Mouse (Mus musculus): ENCODE measurements around the gene Pkd2l1. TPM values are rescaled to one million over a fixed set of nuclear protein-coding genes. Genes with fewer than 3 reads are reported as not detected.

The Pkd2l1 gene
- polyA plus RNA-seq (2012; rRNA removed) (not detected in 2 replicates), polyA plus RNA-seq (2014; fragmentation: Nextera tagmentation; extraction: Ambion mirVana) (not detected in 2 replicates)

DNA sequence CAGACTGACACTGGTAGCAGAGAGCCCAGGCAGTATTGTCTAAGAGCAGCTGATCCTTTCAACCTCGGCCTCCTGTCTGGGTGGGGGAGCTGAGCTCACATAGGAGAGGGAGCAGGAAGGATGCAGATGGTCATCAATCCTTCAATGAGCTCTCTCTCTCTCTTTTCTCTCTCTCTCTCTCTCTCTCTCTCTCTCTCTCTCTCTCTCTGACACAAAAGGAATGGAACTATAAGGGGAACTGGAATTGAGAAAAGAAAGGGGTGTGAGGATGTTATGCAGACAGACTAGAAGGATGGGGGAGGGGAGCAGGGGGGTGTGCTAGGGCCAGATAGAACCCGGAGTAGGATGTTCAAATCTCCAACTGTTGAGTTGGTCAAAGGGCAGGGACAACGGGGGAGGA, at the start of gene Pkd2l1:
Gene Pkd2l1, minus strand, starts transcription at position 101 of the 400 bp plus-strand sequence.
- no peak within 1 kb of the TSS for H3K27ac ChIP-seq
- no peak within 1 kb of the TSS for H3K9ac ChIP-seq (replicated peaks)
- H3K4me1 ChIP-seq (replicated peaks; ENCODE audit: control insufficient read depth in 2 of 2, insufficient read depth in 2 of 2, low read length in 1 of 2): peaks cover 0 to 4% of the 10 kb centered on the region in 2 experiments; a peak in 2 of 4 replicates
- H3K4me2 ChIP-seq (ENCODE audit: low read depth): no peak within 1 kb of the TSS
- H3K27me3 ChIP-seq (ENCODE audit: control insufficient read depth, insufficient read depth, low read length): no peaks in the 10 kb centered on the region; the same call in 1 of the 2 replicates
- H3K9me3 ChIP-seq (ENCODE audit: control insufficient read depth, low read length): no peaks in the 10 kb centered on the region
- no peak within 1 kb of the TSS for H3K4me3 ChIP-seq (ENCODE audit: insufficient read depth in 1 of 2, low read depth in 2 of 2, low read length in 2 of 2)
- 10% methylated on average over 3 of the region's 3 CpGs for WGBS (ENCODE audit: insufficient replicate concordance)
- H3K36me3 ChIP-seq (replicated peaks; ENCODE audit: control insufficient read depth, insufficient read depth, low read depth): no peaks in the 10 kb centered on the region
- ATAC-seq (ENCODE audit: insufficient read depth): no peak
- TF ChIP-seq CTCF (IDR thresholded peaks at IDR 0.05; ENCODE audit: low read depth) (no peak), EP300 (IDR thresholded peaks at IDR 0.05; ENCODE audit: low read depth) (no peak)
- no peak for DNase-seq (ENCODE audit: low read depth in 3 of 3, low spot score in 3 of 3)

- no peak for TF ChIP-seq CTCF (IDR thresholded peaks at IDR 0.05; ENCODE audit: low read depth)
- no peak for TF ChIP-seq EP300 (IDR thresholded peaks at IDR 0.05; ENCODE audit: low read depth)
- WGBS (ENCODE audit: insufficient replicate concordance): 43% methylated on average over 2 of the region's 2 CpGs
- Histone ChIP-seq H3K4me2 (ENCODE audit: low read depth) (no peak overlapping the region), H3K27ac (no peak overlapping the region), H3K4me1 (replicated peaks; ENCODE audit: control insufficient read depth in 2 of 2, insufficient read depth in 2 of 2, low read length in 1 of 2) (peaks cover 0 to 2% of the 10 kb centered on the region in 2 experiments; a peak in 1 of 4 replicates), H3K4me3 (ENCODE audit: insufficient read depth in 1 of 2, low read depth in 2 of 2, low read length in 2 of 2) (no peak overlapping the region), H3K9ac (replicated peaks) (no peak overlapping the region), H3K36me3 (replicated peaks; ENCODE audit: control insufficient read depth, insufficient read depth, low read depth) (no peaks in the 10 kb centered on the region), H3K27me3 (ENCODE audit: control insufficient read depth, insufficient read depth, low read length) (no peaks in the 10 kb centered on the region), H3K9me3 (ENCODE audit: control insufficient read depth, low read length) (no peaks in the 10 kb centered on the region)
- DNase-seq (ENCODE audit: low read depth in 3 of 3, low spot score in 3 of 3) (no peak), ATAC-seq (ENCODE audit: insufficient read depth) (no peak)
Measured at GRCm38 (mm10) chr19:44238906-44239305, 46.7 kb upstream of the Pkd2l1 start.

GRCm38 (mm10) chr19:44237471-44238006, 45.3 kb upstream of the Pkd2l1 start:
- Histone ChIP-seq H3K36me3 (replicated peaks; ENCODE audit: control insufficient read depth, insufficient read depth, low read depth) (no peaks in the 10 kb centered on the region), H3K4me1 (replicated peaks; ENCODE audit: control insufficient read depth in 2 of 2, insufficient read depth in 2 of 2, low read length in 1 of 2) (peaks cover 0 to 2% of the 10 kb centered on the region in 2 experiments; a peak in 1 of 4 replicates), H3K4me2 (ENCODE audit: low read depth) (no peak overlapping the region), H3K9ac (replicated peaks) (no peak overlapping the region), H3K9me3 (ENCODE audit: control insufficient read depth, low read length) (no peaks in the 10 kb centered on the region), H3K27me3 (ENCODE audit: control insufficient read depth, insufficient read depth, low read length) (no peaks in the 10 kb centered on the region), H3K27ac (no peak overlapping the region), H3K4me3 (ENCODE audit: insufficient read depth in 1 of 2, low read depth in 2 of 2, low read length in 2 of 2) (no peak overlapping the region)
- WGBS (ENCODE audit: insufficient replicate concordance): 16% methylated on average over 19 of the region's 19 CpGs
- DNase-seq (ENCODE audit: low read depth in 3 of 3, low spot score in 3 of 3): no peak
- TF ChIP-seq EP300 (IDR thresholded peaks at IDR 0.05; ENCODE audit: low read depth) (no peak), CTCF (IDR thresholded peaks at IDR 0.05; ENCODE audit: low read depth) (no peak)
- ATAC-seq (ENCODE audit: insufficient read depth): no peak

DNA sequence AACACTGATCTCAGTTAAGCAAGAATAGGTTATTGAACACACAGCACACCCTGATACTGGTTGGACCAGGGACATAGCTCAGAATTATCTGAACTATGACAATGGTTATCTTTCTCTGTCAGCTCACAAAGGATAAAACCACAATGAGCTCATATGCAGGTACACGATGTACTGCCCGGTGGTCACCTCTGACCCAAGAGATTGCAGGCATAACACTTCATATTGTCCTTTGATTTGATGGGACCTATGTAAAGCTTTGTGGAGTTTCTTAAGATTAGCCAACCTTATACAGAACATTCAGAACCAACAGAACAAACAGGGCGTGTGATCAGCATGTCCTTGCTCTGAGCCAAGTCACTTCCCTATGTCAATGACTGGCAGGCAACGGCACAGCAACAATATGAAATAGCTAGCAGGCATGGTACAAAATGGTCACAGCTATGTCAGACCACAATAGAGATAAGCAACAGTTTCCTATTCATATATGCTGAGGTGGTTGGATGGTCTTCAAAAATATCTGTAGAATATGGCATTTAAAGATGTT, 39.4 kb upstream of the Pkd2l1 start:
- ATAC-seq (ENCODE audit: insufficient read depth) (no peak), DNase-seq (ENCODE audit: low read depth in 3 of 3, low spot score in 3 of 3) (no peak)
- Histone ChIP-seq H3K9ac (replicated peaks) (no peak overlapping the region), H3K27ac (no peak overlapping the region), H3K4me1 (replicated peaks; ENCODE audit: control insufficient read depth in 2 of 2, insufficient read depth in 2 of 2, low read length in 1 of 2) (no peaks in the 10 kb centered on the region), H3K4me3 (ENCODE audit: insufficient read depth in 1 of 2, low read depth in 2 of 2, low read length in 2 of 2) (no peak overlapping the region), H3K36me3 (replicated peaks; ENCODE audit: control insufficient read depth, insufficient read depth, low read depth) (no peaks in the 10 kb centered on the region), H3K4me2 (ENCODE audit: low read depth) (no peak overlapping the region), H3K27me3 (ENCODE audit: control insufficient read depth, insufficient read depth, low read length) (no peaks in the 10 kb centered on the region; the same call in 1 of the 2 replicates), H3K9me3 (ENCODE audit: control insufficient read depth, low read length) (no peaks in the 10 kb centered on the region)
- WGBS (ENCODE audit: insufficient replicate concordance): 27% methylated on average over 4 of the region's 4 CpGs
- TF ChIP-seq EP300 (IDR thresholded peaks at IDR 0.05; ENCODE audit: low read depth): no peak
- TF ChIP-seq CTCF (IDR thresholded peaks at IDR 0.05; ENCODE audit: low read depth): no peak

GRCm38 (mm10) chr19:44230212-44230611, 38.0 kb upstream of the Pkd2l1 start:
- no peaks in the 10 kb centered on the region; the same call in 1 of the 2 replicates for H3K27me3 ChIP-seq (ENCODE audit: control insufficient read depth, insufficient read depth, low read length)
- no peaks in the 10 kb centered on the region for H3K36me3 ChIP-seq (replicated peaks; ENCODE audit: control insufficient read depth, insufficient read depth, low read depth)
- H3K27ac ChIP-seq: no peak overlapping the region
- DNase-seq (ENCODE audit: low read depth in 3 of 3, low spot score in 3 of 3) (no peak), ATAC-seq (ENCODE audit: insufficient read depth) (no peak)
- WGBS (ENCODE audit: insufficient replicate concordance): 52% methylated on average over 3 of the region's 3 CpGs
- TF ChIP-seq EP300 (IDR thresholded peaks at IDR 0.05; ENCODE audit: low read depth): no peak
- no peak for TF ChIP-seq CTCF (IDR thresholded peaks at IDR 0.05; ENCODE audit: low read depth)
- H3K4me1 ChIP-seq (replicated peaks; ENCODE audit: control insufficient read depth in 2 of 2, insufficient read depth in 2 of 2, low read length in 1 of 2): no peaks in the 10 kb centered on the region
- no peak overlapping the region for H3K4me2 ChIP-seq (ENCODE audit: low read depth)
- no peak overlapping the region for H3K9ac ChIP-seq (replicated peaks)
- H3K9me3 ChIP-seq (ENCODE audit: control insufficient read depth, low read length): no peaks in the 10 kb centered on the region
- H3K4me3 ChIP-seq (ENCODE audit: insufficient read depth in 1 of 2, low read depth in 2 of 2, low read length in 2 of 2): no peak overlapping the region

All from liver, embryonic 14.5 days (tissue).